Mouse (Mus musculus): ENCODE measurements around the gene Gsg1l.

GRCm38 (mm10) chr7:125828561-125828960, 253.7 kb downstream of the Gsg1l start:
- TF ChIP-seq CTCF (IDR thresholded peaks at IDR 0.05; ENCODE audit: low read depth) (no peak), EP300 (IDR thresholded peaks at IDR 0.05; ENCODE audit: low read depth) (no peak)

Data from liver, embryonic 14.5 days (tissue).